Mouse (Mus musculus): Measurements from ENCODE around the gene Ikzf5. TPM values are rescaled to one million over a fixed set of nuclear protein-coding genes. Genes with fewer than 3 reads are reported as not detected.

Ikzf5 gene
- total RNA-seq, 2 experiments from 2014 or later, result 25.2 to 29.6 TPM

GRCm38 (mm10) chr7:131362269-131362614, 48.1 kb downstream of the Ikzf5 start:
- ATAC-seq (ENCODE audit: poor library complexity, severe bottlenecking), result peak; percentile 62

- peak; percentile 81 for ATAC-seq (ENCODE audit: poor library complexity, severe bottlenecking)
These were observed 54.2 kb downstream of the Ikzf5 start for GRCm38 (mm10) chr7:131356105-131356504.

- ATAC-seq (ENCODE audit: poor library complexity, severe bottlenecking), result no peak
These were observed 64.3 kb downstream of the Ikzf5 start for GRCm38 (mm10) chr7:131345856-131346541.

Other genes starting within 250 kb of the Ikzf5 start
- gene 5430419D17Rik, start 236.1 kb downstream of the Ikzf5 start, total RNA-seq (2015), result not detected in 2 replicates
- gene 5430419D17Rik, start 236.1 kb downstream of the Ikzf5 start, total RNA-seq (2017), result not detected in 2 replicates
- gene Cuzd1, start 88.2 kb downstream of the Ikzf5 start, total RNA-seq (2015), result not detected in 2 replicates
- not detected in 2 replicates for gene Cuzd1, start 88.2 kb downstream of the Ikzf5 start, total RNA-seq (2017)
- not detected in 2 replicates for gene Fam24b, start 81.0 kb downstream of the Ikzf5 start, total RNA-seq (2015)
- gene Fam24b, start 81.0 kb downstream of the Ikzf5 start, total RNA-seq (2017), result not detected in 2 replicates
- not detected in 2 replicates for gene Fam24a, start 76.7 kb downstream of the Ikzf5 start, total RNA-seq (2015)
- not detected in 2 replicates for gene Fam24a, start 76.7 kb downstream of the Ikzf5 start, total RNA-seq (2017)
- gene 2310057M21Rik, start 47.8 kb downstream of the Ikzf5 start, total RNA-seq (2015), result 6.3 and 9.4 TPM in 2 replicates
- 2.8 and 3.3 TPM in 2 replicates for gene 2310057M21Rik, start 47.8 kb downstream of the Ikzf5 start, total RNA-seq (2017)
- gene Pstk, start 39.4 kb downstream of the Ikzf5 start, total RNA-seq (2015), result 16.1 and 17.4 TPM in 2 replicates
- gene Pstk, start 39.4 kb downstream of the Ikzf5 start, total RNA-seq (2017), result 7.2 and 13.3 TPM in 2 replicates
- 21.5 and 33.0 TPM in 2 replicates for gene Acadsb, start 80 bp upstream of the Ikzf5 start, total RNA-seq (2015)
- gene Acadsb, start 80 bp upstream of the Ikzf5 start, total RNA-seq (2017), result 43.1 and 56.8 TPM in 2 replicates
- not detected in 2 replicates for gene Hmx3, start 132.3 kb upstream of the Ikzf5 start, total RNA-seq (2015)
- gene Hmx3, start 132.3 kb upstream of the Ikzf5 start, total RNA-seq (2017), result not detected in 2 replicates
- gene Hmx2, start 138.3 kb upstream of the Ikzf5 start, total RNA-seq (2015), result 0.18 TPM in 1 of 2 replicates, not detected in the other
- 0.33 TPM in 1 of 2 replicates, not detected in the other for gene Hmx2, start 138.3 kb upstream of the Ikzf5 start, total RNA-seq (2017)
- gene Bub3, start 149.7 kb upstream of the Ikzf5 start, total RNA-seq (2015), result 151 and 167 TPM in 2 replicates
- gene Bub3, start 149.7 kb upstream of the Ikzf5 start, total RNA-seq (2017), result 89.6 and 91.0 TPM in 2 replicates